Mouse (Mus musculus): Measurements from ENCODE around the gene Tsga10.
"Not testable (repeated sequence)": the region's sequence is repeated elsewhere in the genome, so short reads cannot be mapped to it uniquely, and the experiment has no call there.

Gene Tsga10

DNA sequence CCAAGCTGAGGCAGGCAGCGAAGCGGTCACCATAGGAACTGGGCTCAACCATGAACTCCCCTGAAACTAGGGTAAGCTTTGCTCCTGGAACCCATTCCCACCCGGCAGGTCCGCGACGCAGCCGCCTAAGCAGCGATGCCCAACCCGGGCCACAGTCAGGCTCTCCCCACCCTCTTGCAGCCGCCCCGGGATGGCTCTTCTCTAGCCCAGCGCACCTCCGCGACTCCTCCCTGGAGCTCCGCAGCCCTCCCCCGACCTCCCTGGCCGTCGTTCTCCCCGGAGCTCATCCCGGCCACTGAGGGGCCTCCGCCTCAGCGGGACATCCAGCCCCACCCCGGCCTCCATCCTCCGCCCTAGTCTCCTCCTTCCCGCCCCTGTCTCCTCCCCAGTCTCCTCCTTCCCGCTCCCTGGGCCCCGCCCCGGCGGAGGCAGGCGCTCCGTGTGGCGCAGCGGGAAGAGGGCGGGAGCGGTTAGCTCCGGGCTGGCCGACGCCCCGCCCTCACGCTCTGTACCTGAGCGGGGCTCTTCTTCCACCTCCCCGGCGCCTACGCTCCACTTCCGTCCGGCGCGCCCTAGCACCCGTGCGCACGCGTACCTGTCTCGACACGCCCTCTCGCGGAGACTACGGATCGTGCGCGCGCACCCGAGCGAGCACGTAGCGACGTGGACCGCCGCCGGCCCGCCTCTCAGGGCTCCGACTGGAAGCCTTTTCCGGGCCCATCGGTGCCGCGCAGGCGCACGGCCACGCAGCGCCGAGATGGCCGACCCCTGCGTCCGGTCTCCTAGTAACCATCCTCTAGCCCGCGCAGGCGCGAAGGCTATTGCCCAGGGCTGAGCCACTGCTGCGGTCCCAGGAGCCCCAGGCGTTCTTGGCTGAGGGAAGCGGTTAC, 1.5 kb downstream of the Tsga10 start:
- peak; percentile 100 for DNase-seq (ENCODE audit: inconsistent ontology term)

DNA sequence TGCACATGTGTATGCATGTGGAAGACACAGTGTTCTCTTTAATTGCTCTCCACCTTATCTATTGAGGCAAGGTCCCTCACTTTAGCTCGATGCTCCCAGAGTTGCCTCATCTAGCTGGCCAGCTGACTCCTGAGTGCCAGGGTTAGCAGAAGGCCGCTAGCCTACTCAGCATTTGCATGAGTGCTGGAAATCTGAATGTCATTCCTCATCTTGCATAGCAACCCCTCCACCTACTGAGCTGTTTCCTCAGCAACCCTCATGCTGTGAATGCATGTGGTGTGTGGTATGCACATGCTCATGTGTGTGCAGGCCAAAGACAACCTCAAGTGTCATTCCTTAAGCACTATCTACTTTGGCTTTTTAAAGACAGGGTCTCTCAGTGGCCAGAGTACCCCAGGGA, 15.5 kb downstream of the Tsga10 start:
- no peak for DNase-seq (ENCODE audit: inconsistent ontology term)

DNA sequence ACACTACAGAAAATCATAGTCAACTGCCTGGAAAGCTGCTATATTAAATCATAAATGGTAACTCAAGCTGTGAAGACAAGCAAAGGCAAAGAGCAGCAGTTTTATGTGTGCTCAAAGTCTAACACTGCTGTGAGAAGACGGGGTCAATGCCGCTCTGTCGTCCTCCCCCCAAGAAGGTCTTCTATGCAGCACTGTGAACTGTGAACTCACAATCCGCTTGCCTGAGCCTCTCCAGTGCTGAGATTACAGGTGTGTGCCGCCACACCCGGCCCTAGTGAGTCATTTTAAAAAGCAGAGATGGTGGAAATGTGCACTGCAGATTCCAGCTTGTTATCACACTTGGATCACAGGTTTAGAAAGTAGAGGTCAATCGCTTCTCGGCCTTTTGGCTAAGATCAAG, 19.4 kb downstream of the Tsga10 start:
- DNase-seq (ENCODE audit: inconsistent ontology term) = no peak

DNA sequence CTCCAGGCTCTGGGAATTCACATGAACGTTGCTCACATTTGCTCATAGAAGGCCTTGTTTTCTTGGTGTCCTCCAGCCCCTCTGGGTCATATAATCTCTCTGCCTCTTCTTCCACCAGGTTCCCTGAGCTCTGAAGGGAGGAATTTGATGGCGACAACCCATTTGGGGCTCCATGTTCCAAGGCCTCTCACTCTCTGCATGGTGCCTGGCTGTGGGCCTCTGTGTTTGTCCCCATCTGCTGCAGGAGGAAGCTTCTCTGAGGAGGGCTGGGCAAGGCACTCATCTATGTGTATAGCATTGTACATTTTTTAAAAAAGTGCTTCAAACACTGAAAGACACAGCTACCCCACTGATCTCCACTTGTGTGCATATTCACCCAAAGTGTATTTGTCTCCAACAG, 34.5 kb downstream of the Tsga10 start:
- DNase-seq (ENCODE audit: inconsistent ontology term) = no peak

DNA sequence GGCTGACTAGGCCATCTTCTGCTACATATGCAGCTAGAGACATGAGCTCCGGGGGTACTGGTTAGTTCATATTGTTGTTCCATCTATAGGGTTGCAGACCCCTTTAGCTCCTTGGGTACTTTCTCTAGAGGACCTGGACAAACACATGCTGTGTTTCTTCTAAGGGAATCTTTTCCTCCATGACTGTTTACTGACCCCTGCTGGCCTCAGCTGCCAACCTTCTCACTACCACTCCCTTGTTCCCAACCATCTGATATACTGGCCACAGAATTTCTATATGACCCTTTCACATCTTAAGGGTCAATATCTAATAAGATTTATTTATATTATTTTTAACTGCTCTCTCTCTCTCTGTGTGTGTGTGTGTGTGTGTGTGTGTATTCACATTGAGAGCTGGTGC, 63.9 kb downstream of the Tsga10 start:
- DNase-seq (ENCODE audit: inconsistent ontology term) = not testable (repeated sequence)

DNA sequence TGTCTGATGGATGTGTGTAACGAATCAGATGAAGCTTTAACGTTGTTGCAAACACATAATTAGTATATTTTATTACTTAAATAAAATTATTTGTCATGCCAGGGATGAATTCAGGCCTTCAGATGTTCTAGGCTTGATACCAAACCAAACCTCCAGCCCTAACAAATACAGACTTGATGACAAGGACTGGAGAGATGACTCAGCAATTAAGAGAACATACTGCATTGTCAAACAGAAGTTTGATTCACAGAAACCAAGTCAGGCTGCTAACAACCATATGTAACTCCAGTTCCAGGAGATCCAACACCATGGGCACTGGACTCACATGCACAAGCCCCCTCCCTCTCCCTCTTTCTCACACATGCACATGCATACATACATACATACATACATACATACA, 65.9 kb downstream of the Tsga10 start:
- DNase-seq (ENCODE audit: inconsistent ontology term) = peak; percentile 9

DNA sequence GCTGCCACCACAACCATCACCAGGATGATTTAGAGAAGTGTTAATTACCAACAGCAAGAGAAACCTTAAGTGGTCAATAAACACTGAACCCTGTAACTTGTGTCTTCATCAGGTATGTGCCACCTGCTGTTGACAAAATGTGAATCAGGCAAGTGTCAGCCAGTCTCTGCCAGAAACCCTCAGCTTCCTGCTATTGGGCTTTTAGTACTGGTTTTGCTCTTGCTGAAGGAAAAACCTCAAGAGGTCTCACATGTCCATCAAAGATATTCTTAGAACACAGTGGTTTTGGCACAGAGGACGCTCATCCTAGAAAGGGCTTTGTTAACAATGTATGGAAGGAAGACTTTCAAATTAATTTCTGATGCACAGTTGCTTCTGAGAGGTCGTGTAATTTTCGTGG, 66.7 kb downstream of the Tsga10 start:
- DNase-seq (ENCODE audit: inconsistent ontology term) = no peak

DNA sequence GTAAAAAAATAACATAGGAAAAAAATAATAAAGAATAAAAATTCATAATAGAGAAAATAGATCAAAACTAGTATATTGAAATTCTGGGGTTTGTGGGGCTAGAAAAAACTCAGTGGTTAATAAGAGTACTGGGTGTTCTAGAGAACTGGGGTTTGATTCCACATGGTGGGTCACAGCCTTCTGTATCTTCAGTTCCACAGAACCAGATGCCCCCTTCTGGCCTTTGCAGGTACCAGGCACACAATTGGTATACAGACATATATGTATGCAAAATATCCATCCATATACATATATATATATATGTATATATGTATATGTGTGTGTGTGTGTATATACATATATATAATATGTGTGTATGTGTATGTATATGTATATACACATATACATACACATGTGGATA, 106.8 kb downstream of the Tsga10 start:
- DNase-seq (ENCODE audit: inconsistent ontology term) = no peak

DNA sequence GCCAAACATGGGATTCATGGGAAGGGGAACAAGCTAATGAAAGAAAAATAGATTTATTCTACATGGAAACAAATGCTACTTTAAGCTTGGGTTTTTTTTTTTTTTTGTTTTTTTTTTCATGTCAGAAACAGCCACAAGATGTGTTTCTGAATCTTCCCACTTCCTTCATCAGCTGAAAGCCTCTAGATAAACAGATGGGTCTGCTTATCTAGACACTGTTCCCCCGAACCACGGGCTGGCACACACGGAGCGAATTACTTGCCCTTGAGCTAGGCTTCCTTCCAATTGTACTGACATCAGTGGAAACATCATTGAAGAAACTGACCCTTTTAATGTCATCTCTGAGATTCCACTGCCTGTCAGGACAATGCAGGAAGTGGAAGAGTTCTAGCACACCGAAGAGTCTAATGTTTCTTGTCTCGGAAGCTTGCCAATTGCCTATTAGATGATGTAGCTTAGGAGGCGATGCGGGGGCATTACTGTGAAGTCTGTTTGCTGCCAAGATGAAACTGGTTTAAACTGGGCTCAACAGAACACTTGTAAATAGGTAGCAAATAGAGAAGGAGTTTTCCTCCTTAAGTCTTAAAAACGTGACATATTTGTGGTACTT, 121.5 kb downstream of the Tsga10 start:
- DNase-seq (ENCODE audit: inconsistent ontology term) = peak; percentile 36

DNA sequence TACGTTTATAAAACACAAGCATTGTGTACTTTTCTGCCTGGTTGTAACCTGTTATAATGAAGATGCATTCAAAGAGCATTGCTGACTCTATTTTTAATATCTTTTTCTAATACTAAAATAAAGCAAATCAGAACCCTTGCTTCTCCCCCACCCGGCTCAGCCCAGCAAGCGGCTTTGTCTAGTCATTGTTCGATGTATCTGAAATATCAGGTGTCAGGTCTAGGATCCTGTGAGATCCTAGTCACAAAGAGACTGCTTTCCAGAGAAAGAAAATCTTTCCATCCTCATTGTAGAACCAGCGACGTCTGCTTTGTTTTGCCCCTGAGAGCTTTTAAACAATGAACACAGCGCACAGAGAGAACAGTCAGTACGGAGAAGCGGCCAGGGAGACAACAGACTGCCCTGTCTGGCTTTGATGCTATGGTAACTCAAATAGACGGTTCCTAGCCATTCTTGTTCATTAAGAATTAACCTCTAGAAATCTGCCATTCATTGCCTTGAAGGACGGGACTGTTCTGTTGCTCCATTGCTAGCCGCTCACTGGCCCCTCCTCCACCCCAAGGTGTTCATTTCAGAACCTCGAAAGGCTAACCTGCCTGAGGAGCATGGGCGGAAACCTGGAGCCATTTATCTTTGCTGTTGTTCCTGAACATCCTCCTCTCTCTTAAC, 123.5 kb downstream of the Tsga10 start:
- DNase-seq (ENCODE audit: inconsistent ontology term) = peak; percentile 8

DNA sequence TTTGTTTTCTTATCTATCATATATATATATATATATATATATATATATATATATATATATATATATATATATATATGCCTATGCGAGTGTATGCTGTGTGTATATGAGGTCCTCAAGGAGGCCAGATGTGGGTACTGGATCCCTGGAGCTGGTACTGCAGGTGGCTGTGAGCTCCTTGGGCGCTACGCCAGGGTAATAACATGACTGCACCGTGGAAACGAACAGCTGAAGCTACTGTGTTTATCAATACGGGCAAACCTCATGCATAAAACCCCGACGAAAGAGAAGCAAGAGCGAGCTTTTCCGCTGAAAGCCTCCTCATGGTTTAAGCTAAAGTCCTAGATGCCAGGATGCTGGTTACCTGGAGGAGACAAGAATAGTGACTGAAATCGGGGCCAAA, 124.1 kb downstream of the Tsga10 start:
- no peak for DNase-seq (ENCODE audit: inconsistent ontology term)

DNA sequence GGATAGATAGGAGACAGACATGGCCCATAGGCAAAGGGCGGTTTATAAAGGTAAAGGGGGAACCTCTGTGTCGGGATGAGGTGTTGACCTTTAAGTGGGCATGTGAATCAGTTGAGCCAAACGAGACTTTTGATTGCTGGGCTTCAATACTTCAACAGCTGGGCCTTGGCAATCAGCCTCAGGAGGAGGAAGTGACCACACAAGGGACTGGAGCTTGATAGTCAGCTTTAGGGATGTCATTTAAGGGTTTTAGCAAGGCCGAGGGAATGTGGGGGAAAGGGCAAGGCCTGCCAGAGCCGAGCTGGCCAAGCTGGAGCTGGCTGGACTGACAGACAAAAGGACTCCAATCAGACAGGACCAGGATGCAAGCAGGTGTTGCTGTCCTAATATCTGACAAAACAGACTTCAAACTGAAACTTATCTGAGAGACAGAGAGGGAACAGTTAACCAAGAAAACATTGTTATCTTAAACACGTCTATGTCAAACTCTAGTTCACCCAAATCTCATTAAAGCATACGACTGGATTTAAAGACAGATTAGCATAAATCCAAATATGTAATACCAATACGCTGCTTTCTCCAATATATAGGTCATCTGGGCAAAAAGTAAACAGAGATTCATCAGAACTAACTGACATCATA, 125.9 kb downstream of the Tsga10 start:
- no peak for DNase-seq (ENCODE audit: inconsistent ontology term)

DNA sequence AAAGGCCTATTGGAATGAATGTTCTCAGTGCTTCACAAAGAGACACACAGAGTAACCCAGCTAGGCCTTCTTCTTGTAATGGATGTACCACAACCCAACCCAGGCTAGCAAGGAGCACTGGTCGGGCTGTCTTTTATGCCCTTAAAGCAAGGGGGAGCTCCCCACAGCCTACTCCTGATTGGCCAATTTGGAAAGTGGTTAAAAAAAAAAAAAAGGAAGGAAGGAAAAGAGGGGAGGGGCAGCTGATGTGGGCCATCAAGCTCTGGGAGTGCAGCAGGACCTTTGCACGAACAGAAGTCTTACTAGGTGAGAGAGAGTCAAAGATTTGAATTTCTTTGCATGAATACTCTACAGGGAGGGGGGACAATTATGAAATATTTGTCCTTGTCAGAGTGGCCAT, 127.3 kb downstream of the Tsga10 start:
- DNase-seq (ENCODE audit: inconsistent ontology term) = no peak

DNA sequence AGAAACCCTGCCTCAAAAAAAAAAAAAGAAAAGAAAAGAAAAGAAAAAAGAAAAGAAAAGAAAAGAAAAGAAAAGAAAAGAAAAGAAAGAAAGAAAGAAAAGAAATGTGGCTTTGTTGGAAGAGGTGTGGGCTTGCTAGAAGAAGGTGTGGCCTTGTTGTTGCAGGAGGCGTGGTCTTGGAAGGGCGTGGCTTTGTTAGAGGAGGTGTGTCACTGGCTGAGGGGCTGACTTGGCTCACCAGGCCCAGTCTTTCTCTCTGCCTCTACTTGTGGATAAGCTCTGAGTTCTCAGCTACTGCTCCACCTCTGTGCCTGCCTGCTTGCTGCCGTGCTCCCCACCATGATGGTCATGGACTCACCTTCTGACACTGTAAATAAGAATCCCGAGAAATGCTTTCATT, 129.2 kb downstream of the Tsga10 start:
- DNase-seq (ENCODE audit: inconsistent ontology term) = no peak

DNA sequence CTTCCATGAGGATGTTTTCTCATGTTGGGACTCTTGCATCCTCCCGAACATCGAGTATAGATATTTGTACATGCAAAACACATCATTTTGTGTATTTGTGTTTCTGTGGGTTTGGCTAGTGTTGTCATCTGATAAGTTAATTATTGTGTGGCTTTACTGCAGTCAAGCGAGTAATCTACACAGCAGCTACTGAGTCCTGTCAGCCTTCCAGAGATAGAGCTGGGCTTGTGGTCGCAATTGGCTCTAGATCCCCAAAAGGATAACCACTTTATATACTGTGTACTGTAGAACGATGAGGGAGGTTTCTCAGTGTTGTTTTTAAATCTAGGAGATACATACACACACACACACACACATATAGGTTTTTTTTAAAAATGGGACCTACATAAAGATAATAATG, 130.3 kb downstream of the Tsga10 start:
- DNase-seq (ENCODE audit: inconsistent ontology term) = no peak

DNA sequence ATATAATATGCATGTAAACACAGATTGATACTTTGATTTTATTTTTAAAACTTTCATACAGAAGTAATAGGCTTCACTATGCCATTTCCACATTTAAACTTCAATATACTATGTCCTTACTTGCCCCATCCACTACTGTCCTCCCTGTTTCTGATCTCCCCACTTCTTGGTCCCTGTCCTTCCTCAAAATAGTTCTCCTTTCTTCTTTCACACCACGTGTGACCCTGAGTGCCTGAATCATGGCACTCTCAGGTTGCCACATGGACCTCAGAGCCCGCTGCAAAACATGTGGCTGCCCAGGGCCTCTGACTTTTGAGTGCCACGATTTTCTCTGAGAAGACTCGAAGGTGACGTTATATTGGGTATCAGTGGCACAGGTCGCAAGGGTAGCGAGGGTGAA, 131.4 kb downstream of the Tsga10 start:
- DNase-seq (ENCODE audit: inconsistent ontology term) = no peak

DNA sequence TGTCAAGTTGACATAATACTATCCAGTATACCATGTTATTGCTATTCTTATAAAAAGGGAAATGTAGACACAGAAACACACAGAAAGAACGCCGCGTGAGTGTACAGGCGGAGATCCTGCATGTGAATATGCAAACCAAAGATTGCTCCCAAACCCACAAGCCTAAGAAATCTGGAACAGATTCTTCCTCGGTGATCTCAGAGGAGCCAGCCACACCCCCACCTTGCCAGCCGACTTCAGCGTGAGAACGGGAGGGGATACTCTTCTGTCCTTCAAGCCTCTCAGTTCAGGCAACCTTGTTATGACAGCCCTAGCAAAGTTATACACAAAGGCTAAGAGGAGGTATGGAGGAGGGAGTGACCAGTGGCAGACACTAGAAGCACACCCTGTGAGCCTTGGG, 136.9 kb downstream of the Tsga10 start:
- DNase-seq (ENCODE audit: inconsistent ontology term) = no peak

DNA sequence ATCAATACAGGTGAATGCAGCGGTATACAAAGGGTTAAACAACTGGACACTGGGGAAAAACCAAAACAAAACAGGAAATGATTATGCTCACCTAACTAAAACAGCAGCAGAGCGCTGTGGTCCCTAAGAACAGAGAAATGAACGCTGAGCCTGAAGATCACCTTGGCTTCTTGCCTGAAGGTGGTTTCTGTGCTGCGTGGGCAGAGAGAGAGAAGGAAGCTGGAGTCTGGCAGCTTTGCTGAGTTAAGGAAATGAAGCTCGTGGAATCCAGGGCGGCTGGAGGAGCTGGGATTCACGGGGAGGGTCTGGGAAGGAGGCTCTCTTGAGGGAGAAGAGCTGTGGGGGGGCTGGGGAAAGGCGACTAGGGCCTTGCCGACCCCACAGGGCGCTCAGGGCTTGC, 138.2 kb downstream of the Tsga10 start:
- no peak for DNase-seq (ENCODE audit: inconsistent ontology term)

DNA sequence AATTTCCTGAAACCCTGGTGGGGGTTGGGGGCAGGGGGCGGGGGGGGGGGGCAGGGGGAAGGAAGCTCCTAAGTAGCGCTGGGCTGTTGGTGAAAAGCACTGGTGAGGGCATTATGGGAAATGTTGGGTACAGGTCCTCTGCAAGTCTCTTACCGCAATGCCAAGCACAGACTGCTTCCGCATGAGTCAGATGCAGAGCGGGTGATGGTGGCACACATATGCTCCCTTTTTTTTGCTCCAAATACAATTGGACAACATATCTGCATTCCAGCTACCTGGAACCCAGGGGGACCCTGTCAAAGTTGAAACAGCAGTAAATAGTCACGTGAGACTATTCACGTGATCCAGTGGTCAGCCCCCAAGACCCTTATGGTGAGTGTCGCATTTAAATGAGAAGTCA, 139.0 kb downstream of the Tsga10 start:
- no peak for DNase-seq (ENCODE audit: inconsistent ontology term)

DNA sequence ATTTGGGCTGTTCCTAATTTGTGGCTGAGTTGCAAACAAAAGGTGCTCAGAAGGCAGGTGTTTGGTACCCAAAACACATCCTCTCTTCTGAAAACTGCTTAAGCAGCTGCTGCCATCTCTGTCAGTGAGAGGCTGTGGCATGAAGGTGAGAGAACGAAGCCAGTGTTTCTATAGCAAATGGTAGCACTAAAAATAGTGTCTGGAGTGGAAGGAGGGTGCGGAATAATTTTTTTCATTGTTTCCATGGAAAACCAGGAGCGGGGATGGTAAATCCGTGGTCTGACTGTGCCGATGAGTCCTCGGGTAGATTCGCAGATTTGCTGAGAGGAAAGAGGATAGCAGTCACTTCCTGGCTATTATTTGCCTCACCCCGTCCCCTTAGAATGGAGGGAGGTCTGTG, 139.8 kb downstream of the Tsga10 start:
- DNase-seq (ENCODE audit: inconsistent ontology term) = no peak

DNA sequence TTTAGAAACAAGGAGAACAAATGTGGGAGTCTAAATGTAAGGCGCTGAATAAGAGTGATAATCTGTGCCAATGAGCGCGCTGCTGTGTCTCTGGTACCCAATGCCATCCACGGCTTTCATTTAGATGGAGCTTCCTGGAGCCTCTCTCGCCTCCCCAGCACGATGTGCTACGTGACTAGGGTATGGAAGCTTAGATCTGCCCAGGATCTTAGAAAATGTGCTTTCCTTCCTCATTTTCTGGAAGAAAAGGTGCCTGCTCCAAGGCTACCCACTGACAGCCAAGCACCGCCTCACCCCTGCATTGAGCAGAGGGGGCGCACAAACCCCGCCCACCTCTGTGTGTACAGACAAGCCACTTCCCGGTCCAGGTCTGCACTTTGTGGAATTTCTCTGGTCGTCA, 140.3 kb downstream of the Tsga10 start:
- no peak for DNase-seq (ENCODE audit: inconsistent ontology term)

DNA sequence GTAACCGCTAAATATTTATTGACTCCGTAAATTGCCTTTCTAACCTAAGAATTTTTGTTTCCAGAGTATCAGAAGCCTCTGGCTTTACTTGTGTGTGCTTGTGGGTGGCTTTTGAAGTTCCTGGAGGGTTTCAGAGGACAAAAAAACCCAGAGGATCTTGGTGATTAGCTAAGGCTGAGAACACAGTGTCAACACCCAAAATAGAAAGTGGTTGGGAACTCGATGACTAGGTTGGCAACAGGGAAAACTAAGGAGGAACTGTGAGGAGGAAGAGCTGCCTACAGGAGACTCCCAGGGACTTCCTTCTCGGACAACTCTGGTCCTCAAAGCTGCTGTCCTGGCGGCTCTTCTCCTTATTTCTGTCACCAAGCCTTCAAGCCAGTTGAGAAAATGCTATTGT, 145.1 kb downstream of the Tsga10 start:
- DNase-seq (ENCODE audit: inconsistent ontology term) = no peak
